Comparison of ENCODE assay signal across 14 mouse cellular contexts in genomic region chr10:25437586-25438298, GRCm38 (mm10).
A peak's percentile ranks its signal among the peaks of the same experiment; 100 is the strongest.
DNase-seq lines count a peak whose midpoint lies in the region; ATAC-seq and TF ChIP-seq lines count a peak whose summit lies in the region.
"Had no signal": no experiment of that assay in that cellular context is flagged by ENCODE, and none has a peak within 500 bp of the region (broad histone marks: within the 10 kb centered on the region; RNA-seq: fewer than 3 reads in every experiment).

No protein-coding gene starts in this region.

- no peak for ATAC-seq in forebrain, embryonic 11.5 days (replicated peaks; ENCODE audit: low FRiP score)
- ATAC-seq in megakaryocyte progenitor cell, adult 5-6 weeks (replicated peaks; ENCODE audit: poor library complexity): no peak
- ATAC-seq in forebrain, postnatal 0 days: no peak
- ATAC-seq: lung, postnatal 0 days had no signal

- no peak overlapping the region for H3K4me3 ChIP-seq in embryonic facial prominence, embryonic 10.5 days
- H3K4me3 ChIP-seq in forebrain, embryonic 11.5 days (ENCODE audit: low read depth, low read length): no peak overlapping the region
- no peak overlapping the region for H3K4me3 ChIP-seq in forebrain, postnatal 0 days (ENCODE audit: low read depth, low read length)
- H3K4me3 ChIP-seq: midbrain, embryonic 12.5 days; neural tube, embryonic 12.5 days had no signal

- no peaks in the 10 kb centered on the region; the same call in 1 of the 2 replicates for H3K36me3 ChIP-seq in embryonic facial prominence, embryonic 10.5 days (replicated peaks)
- no peaks in the 10 kb centered on the region for H3K36me3 ChIP-seq in splenic B cell, adult 2 months (ENCODE audit: control insufficient read depth, insufficient read depth, low read length, poor library complexity, severe bottlenecking)
- no peaks in the 10 kb centered on the region for H3K36me3 ChIP-seq in forebrain, embryonic 11.5 days (ENCODE audit: control insufficient read depth, insufficient read depth, low read length)
- H3K36me3 ChIP-seq in forebrain, postnatal 0 days (ENCODE audit: insufficient read depth): no peaks in the 10 kb centered on the region
- H3K36me3 ChIP-seq: midbrain, embryonic 12.5 days; neural tube, embryonic 12.5 days had no signal

- H3K9ac ChIP-seq in forebrain, embryonic 11.5 days (ENCODE audit: low read length): no peak overlapping the region
- H3K9ac ChIP-seq in forebrain, postnatal 0 days: no peak overlapping the region
- H3K9ac ChIP-seq: midbrain, embryonic 12.5 days; neural tube, embryonic 12.5 days had no signal

- peaks cover 47% of the 10 kb centered on the region for H3K4me1 ChIP-seq in embryonic facial prominence, embryonic 10.5 days
- H3K4me1 ChIP-seq in forebrain, embryonic 11.5 days (replicated peaks; ENCODE audit: control insufficient read depth, insufficient read depth, low read length): 0 out of 2 replicates have a peak, but pooled peaks cover 4% of the 10 kb centered on the region
- no peaks in the 10 kb centered on the region for H3K4me1 ChIP-seq in forebrain, postnatal 0 days (ENCODE audit: insufficient read depth)
- H3K4me1 ChIP-seq: neural tube, embryonic 12.5 days had no signal

- H3K27ac ChIP-seq in embryonic facial prominence, embryonic 10.5 days (replicated peaks): peak overlapping the region; percentile 49; the same call in 1 of the 2 replicates
- H3K27ac ChIP-seq in forebrain, embryonic 11.5 days (ENCODE audit: low read depth, low read length): no peak overlapping the region
- no peak overlapping the region for H3K27ac ChIP-seq in forebrain, postnatal 0 days (ENCODE audit: low read depth, low read length)
- H3K27ac ChIP-seq: midbrain, embryonic 12.5 days; neural tube, embryonic 12.5 days had no signal

- no peaks in the 10 kb centered on the region for H3K27me3 ChIP-seq in embryonic facial prominence, embryonic 10.5 days (replicated peaks; ENCODE audit: low read depth, poor library complexity, severe bottlenecking)
- H3K27me3 ChIP-seq in splenic B cell, adult 2 months (ENCODE audit: control insufficient read depth, insufficient read depth, low read length, poor library complexity, severe bottlenecking): no peaks in the 10 kb centered on the region
- no peaks in the 10 kb centered on the region for H3K27me3 ChIP-seq in forebrain, embryonic 11.5 days (ENCODE audit: control insufficient read depth, insufficient read depth, low read length)
- no peaks in the 10 kb centered on the region for H3K27me3 ChIP-seq in forebrain, postnatal 0 days (ENCODE audit: insufficient read depth, low read length)
- H3K27me3 ChIP-seq: midbrain, embryonic 12.5 days; neural tube, embryonic 12.5 days had no signal

- H3K4me2 ChIP-seq in forebrain, embryonic 11.5 days (ENCODE audit: low read depth, low read length, severe bottlenecking): no peak overlapping the region
- H3K4me2 ChIP-seq in forebrain, postnatal 0 days (ENCODE audit: low read depth): no peak overlapping the region
- H3K4me2 ChIP-seq: liver, embryonic 11.5 days; midbrain, embryonic 12.5 days; neural tube, embryonic 12.5 days had no signal

- no peak for TF ChIP-seq CTCF in forebrain, postnatal 0 days (IDR thresholded peaks at IDR 0.05; ENCODE audit: low read depth)

- WGBS in embryonic facial prominence, embryonic 10.5 days: 89% methylated on average over 6 of the region's 6 CpGs
- WGBS in forebrain, embryonic 11.5 days: 93% methylated on average over 6 of the region's 6 CpGs
- WGBS in forebrain, postnatal 0 days: 95% methylated on average over 6 of the region's 6 CpGs

- DNase-seq in spleen, postnatal 4 days (ENCODE audit: low spot score in 2 of 2): peak; percentile 40 to 63
- DNase-seq in spleen, adult 12 weeks (ENCODE audit: low spot score): no peak
- DNase-seq in embryonic facial prominence, embryonic 10.5 days (ENCODE audit: low spot score): no peak
- DNase-seq in splenic B cell, adult 2 months (ENCODE audit: low read depth, low spot score): peak; percentile 39
- no peak for DNase-seq in forebrain, embryonic 11.5 days (ENCODE audit: low spot score)
- no peak for DNase-seq in forebrain, postnatal 0 days
- DNase-seq: cerebellum, adult 9-11 months; kidney, postnatal 25 days; retina, postnatal 1 day had no signal

- H3K9me3 ChIP-seq in embryonic facial prominence, embryonic 10.5 days: no peaks in the 10 kb centered on the region
- H3K9me3 ChIP-seq in forebrain, embryonic 11.5 days (ENCODE audit: control insufficient read depth, low read length): no peaks in the 10 kb centered on the region
- no peaks in the 10 kb centered on the region for H3K9me3 ChIP-seq in forebrain, postnatal 0 days (ENCODE audit: low read length)
- H3K9me3 ChIP-seq: midbrain, embryonic 12.5 days; neural tube, embryonic 12.5 days had no signal

Comparison
In these comparisons a context has a peak if more than half of its experiments do, and no peak if none do; other contexts are left out.
1. DNase-seq: peak in spleen, postnatal 4 days (2 of 2) and splenic B cell, adult 2 months (single experiment); none in spleen, adult 12 weeks (single experiment), embryonic facial prominence, embryonic 10.5 days (single experiment), forebrain, embryonic 11.5 days (single experiment) and forebrain, postnatal 0 days (single experiment).